Mouse (Mus musculus) heart, adult 2 months (tissue): ENCODE measurements around the gene Sema5a. TPM values are rescaled to one million over a fixed set of nuclear protein-coding genes. Genes with fewer than 3 reads are reported as not detected.

Source experiments
- DNase-seq, 2 experiments: peaks; one replicate each; pipeline ENCODE4 v3.0.0; 2021
- H3K27ac ChIP-seq: fragments of 200-600 bp; 2 replicates; pipeline ENCODE4 v1.8.1; 2022
- H3K27me3 ChIP-seq: fragments of 200-500 bp; 2 replicates; pipeline ENCODE4 v1.6.1; 2012; ENCODE audit warnings: mild to moderate bottlenecking, low read length, inconsistent platforms, mixed read lengths; ENCODE audit not compliant: control insufficient read depth, insufficient read depth
- H3K36me3 ChIP-seq: fragments of 200-500 bp; 2 replicates; pipeline ENCODE4 v1.6.1; 2012; ENCODE audit warnings: low read length, inconsistent platforms; ENCODE audit not compliant: control insufficient read depth, insufficient read depth
- H3K4me1 ChIP-seq: fragments of 200-500 bp; 2 replicates; pipeline ENCODE4 v1.6.1; 2011; ENCODE audit warnings: low read length; ENCODE audit not compliant: control insufficient read depth, insufficient read depth
- H3K4me3 ChIP-seq: fragments of 200-600 bp; 2 replicates; pipeline ENCODE4 v1.8.1; 2022
- H3K79me2 ChIP-seq: fragments of 200-500 bp; replicated peaks from 2 replicates; pipeline ENCODE4 v1.6.1; 2012; ENCODE audit warnings: mild to moderate bottlenecking, inconsistent platforms, low read length, moderate library complexity, mixed read lengths; ENCODE audit not compliant: control insufficient read depth, insufficient read depth
- H3K9ac ChIP-seq: fragments of 200-500 bp; 2 replicates; pipeline ENCODE4 v1.6.1; 2012; ENCODE audit warnings: low read depth, mild to moderate bottlenecking, control low read depth, inconsistent platforms, low read length, mixed read lengths
- CTCF ChIP-seq: fragments of 200-600 bp; IDR thresholded peaks from 2 replicates; pipeline ENCODE4 v1.8.1; 2022; ENCODE audit warnings: antibody characterized with exemption, mild to moderate bottlenecking, moderate library complexity
- EP300 ChIP-seq: fragments of 200-500 bp; IDR thresholded peaks from 2 replicates; pipeline ENCODE4 v1.6.1; 2011; ENCODE audit warnings: low read depth, low read length, control low read depth; ENCODE audit not compliant: insufficient read depth
- POLR2A ChIP-seq: fragments of 200-500 bp; IDR thresholded peaks from 2 replicates; pipeline ENCODE4 v1.6.1; 2011; ENCODE audit warnings: mild to moderate bottlenecking, low read depth, low read length, control low read depth; ENCODE audit not compliant: insufficient read depth
- WGBS: fragments of 180-500 bp; shearing (Covaris S2); methylation state at CpG from one replicate; pipeline ENCODE4 v1.1.7; 2018; 5-methylcytosine and 5-hydroxymethylcytosine counted together
- intact Hi-C: fragments of 180-260 bp; cut with DNase I; formaldehyde crosslinking; loops from one replicate; pipeline ENCODE4 v1.15.1; 2025
- polyA plus RNA-seq: library from polyadenylated mRNA; depleted of rRNA; stranded (reverse); fragments of >200 nt; gene quantifications from 2 replicates; pipeline ENCODE4 v1.2.3, GENCODE M21; 2012
- total RNA-seq, 2 experiments: library from RNA; stranded (reverse); gene quantifications; 2 replicates each; pipeline ENCODE4 v1.2.3; 2021

The Sema5a gene
- total and polyA plus RNA-seq, 3 experiments = 1.8 to 10.6 (median 7.9) TPM

DNA sequence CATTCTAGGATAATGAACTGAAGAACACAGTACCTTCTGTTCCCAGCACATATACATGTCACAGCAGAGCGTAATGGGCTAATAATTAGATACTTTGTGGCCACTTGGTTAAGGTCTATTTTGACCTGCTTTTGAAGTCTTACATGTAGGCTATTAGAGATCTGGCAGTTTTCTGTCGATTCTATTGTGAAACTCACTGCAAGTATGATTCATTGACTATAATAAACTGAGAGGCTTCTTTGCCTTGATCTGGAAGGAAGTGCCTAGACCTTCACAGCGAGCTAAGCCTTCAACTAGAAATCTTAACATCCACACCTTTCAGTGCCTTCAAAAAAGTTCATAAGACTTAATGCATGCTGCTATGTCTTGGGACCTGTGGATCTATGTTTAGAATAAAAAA lies 152.5 kb downstream of the Sema5a start:
- Histone ChIP-seq H3K4me3 (no peak overlapping the region), H3K4me1 (no peaks in the 10 kb centered on the region), H3K36me3 (no peaks in the 10 kb centered on the region), H3K27me3 (no peaks in the 10 kb centered on the region), H3K9ac (no peak overlapping the region), H3K79me2 (no peaks in the 10 kb centered on the region), H3K27ac (no peak overlapping the region)
- WGBS = 69% methylated on average over 3 of the region's 3 CpGs
- DNase-seq = no peak
- TF ChIP-seq EP300 (no peak), POLR2A (no peak), CTCF (no peak)
- intact Hi-C loops = no loop called here

GRCm38 (mm10) chr15:32398721-32399120 lies 154.1 kb downstream of the Sema5a start:
- Histone ChIP-seq H3K9ac (no peak overlapping the region), H3K27ac (no peak overlapping the region), H3K4me1 (no peaks in the 10 kb centered on the region), H3K4me3 (no peak overlapping the region), H3K36me3 (no peaks in the 10 kb centered on the region), H3K27me3 (no peaks in the 10 kb centered on the region), H3K79me2 (no peaks in the 10 kb centered on the region)
- intact Hi-C loops = no loop called here
- WGBS = 81% methylated on average over 1 of the region's 1 CpGs
- TF ChIP-seq EP300 (no peak), POLR2A (no peak), CTCF (no peak)
- no peak for DNase-seq

DNA sequence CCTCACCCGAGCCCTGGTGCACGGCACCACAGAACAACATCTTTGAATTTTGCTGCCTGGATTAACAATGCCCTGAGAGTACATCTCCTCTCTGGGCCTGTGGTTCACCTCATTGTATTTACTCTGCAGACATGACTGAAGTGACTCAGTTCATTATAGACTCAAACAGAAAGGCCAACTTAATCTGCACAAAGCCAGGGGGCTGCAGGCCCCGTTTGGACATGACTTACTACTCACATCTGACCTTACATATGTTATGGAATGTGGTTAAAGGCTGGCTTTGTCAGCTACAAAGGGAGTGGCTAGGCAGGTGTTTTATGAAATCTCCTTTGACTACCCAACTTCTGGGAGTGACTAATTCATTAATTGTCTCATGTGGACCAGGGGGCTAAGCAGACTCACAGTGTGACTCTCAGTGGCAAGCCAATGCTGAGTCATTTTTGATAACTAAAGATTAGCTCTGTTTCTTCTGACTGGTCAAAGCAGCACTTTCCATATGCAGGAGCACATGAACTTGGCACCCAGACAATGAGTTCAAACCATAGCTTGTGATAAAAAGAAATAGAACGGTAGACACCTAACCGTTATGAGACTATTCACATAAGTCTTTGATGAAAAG lies 157.4 kb downstream of the Sema5a start:
- H3K4me3 ChIP-seq = no peak overlapping the region
- no peaks in the 10 kb centered on the region for H3K36me3 ChIP-seq
- H3K9ac ChIP-seq = no peak overlapping the region
- TF ChIP-seq POLR2A (no peak), EP300 (no peak), CTCF (no peak)
- no peak for DNase-seq
- intact Hi-C loops = no loop called here
- no peaks in the 10 kb centered on the region for H3K4me1 ChIP-seq
- WGBS = 68% methylated on average over 5 of the region's 5 CpGs
- H3K27ac ChIP-seq = no peak overlapping the region
- no peaks in the 10 kb centered on the region for H3K79me2 ChIP-seq
- H3K27me3 ChIP-seq = no peaks in the 10 kb centered on the region

DNA sequence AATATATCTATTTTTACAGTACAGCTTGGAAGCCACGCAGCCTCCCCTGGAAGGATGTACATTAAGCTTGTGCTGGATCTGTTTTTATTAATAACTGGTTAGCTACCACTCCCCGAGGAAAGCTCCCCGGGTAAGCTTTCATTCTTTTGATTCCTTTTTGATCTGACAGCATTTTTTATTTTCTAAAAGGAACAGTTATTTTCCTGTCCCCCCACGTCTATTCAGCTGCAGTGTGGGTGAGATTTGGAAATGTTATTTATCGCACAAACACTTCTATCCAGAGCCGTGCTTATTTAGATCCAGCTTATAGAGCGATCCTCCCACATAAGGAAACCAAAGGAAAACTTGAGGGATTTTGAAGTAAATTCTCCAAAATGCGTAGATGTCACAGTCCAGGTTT lies 158.7 kb downstream of the Sema5a start:
- intact Hi-C loops = no loop called here
- 79% methylated on average over 8 of the region's 8 CpGs for WGBS
- TF ChIP-seq CTCF (no peak), EP300 (no peak), POLR2A (no peak)
- H3K27ac ChIP-seq = no peak overlapping the region
- no peak overlapping the region for H3K4me3 ChIP-seq
- no peaks in the 10 kb centered on the region for H3K27me3 ChIP-seq
- no peaks in the 10 kb centered on the region for H3K4me1 ChIP-seq
- no peak overlapping the region for H3K9ac ChIP-seq
- no peaks in the 10 kb centered on the region for H3K36me3 ChIP-seq
- DNase-seq = no peak
- no peaks in the 10 kb centered on the region for H3K79me2 ChIP-seq

GRCm38 (mm10) chr15:32406436-32406835 lies 161.8 kb downstream of the Sema5a start:
- no peaks in the 10 kb centered on the region for H3K27me3 ChIP-seq

GRCm38 (mm10) chr15:32407766-32408165 lies 163.2 kb downstream of the Sema5a start:
- no peak for DNase-seq
- H3K4me3 ChIP-seq = no peak overlapping the region
- intact Hi-C loops = no loop called here
- TF ChIP-seq CTCF (no peak), EP300 (no peak), POLR2A (no peak)
- no peaks in the 10 kb centered on the region for H3K36me3 ChIP-seq
- no peaks in the 10 kb centered on the region for H3K27me3 ChIP-seq
- WGBS = 81% methylated on average over 3 of the region's 3 CpGs
- H3K27ac ChIP-seq = no peak overlapping the region
- no peak overlapping the region for H3K9ac ChIP-seq
- H3K79me2 ChIP-seq = no peaks in the 10 kb centered on the region
- H3K4me1 ChIP-seq = no peaks in the 10 kb centered on the region

More at GRCm38 (mm10) chr15:32406436-32406835, 161.8 kb downstream of the Sema5a start:
- Histone ChIP-seq H3K79me2 (no peaks in the 10 kb centered on the region), H3K4me1 (no peaks in the 10 kb centered on the region), H3K27ac (no peak overlapping the region), H3K4me3 (no peak overlapping the region), H3K36me3 (no peaks in the 10 kb centered on the region), H3K9ac (no peak overlapping the region)
- intact Hi-C loops = no loop called here
- WGBS = 86% methylated on average over 2 of the region's 2 CpGs
- TF ChIP-seq CTCF (no peak), EP300 (no peak), POLR2A (no peak)
- no peak for DNase-seq
